Mouse (Mus musculus): Measurements from ENCODE around the gene Fbxo31. TPM values are rescaled to one million over a fixed set of nuclear protein-coding genes. Genes with fewer than 3 reads are reported as not detected.

Gene Fbxo31
- total and polyA plus RNA-seq, 2 experiments from 2014 or later, result 38.2 to 58.3 TPM

DNA sequence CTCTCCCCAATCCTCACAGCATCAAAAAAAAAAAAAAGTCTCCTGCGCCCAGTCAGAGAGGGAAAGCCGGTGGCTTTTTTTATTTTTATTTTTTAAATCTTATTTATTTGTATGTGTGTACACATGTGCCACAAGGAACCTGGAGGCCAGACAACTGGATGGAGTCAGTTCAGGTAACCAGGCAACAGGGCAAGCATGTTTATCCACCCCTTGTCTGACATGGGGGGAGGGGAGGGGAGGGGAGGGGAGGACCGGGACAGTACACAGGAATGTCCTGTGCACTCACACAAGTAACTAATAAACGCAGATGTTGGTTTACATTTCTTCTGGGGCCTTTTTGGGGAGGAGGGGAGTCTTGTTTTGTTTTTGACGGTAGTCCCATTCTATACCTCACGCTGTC, 14.9 kb downstream of the Fbxo31 start:
- peaks cover 23% of the 10 kb centered on the region for H3K36me3 ChIP-seq (ENCODE audit: insufficient read depth)
- DNase-seq (no peak), ATAC-seq (no peak)
- 73% methylated on average over 6 of the region's 6 CpGs for WGBS
- H3K4me1 ChIP-seq (ENCODE audit: insufficient read depth), result no peaks in the 10 kb centered on the region
- no peak overlapping the region for H3K4me3 ChIP-seq (ENCODE audit: low read depth, low read length)
- H3K9ac ChIP-seq, result no peak overlapping the region
- no peaks in the 10 kb centered on the region for H3K9me3 ChIP-seq (ENCODE audit: low read length)
- H3K27ac ChIP-seq (ENCODE audit: low read depth, low read length), result no peak overlapping the region
- H3K4me2 ChIP-seq (ENCODE audit: low read depth), result no peak overlapping the region
- no peak for TF ChIP-seq CTCF (IDR thresholded peaks at IDR 0.05; ENCODE audit: low read depth)
- H3K27me3 ChIP-seq (ENCODE audit: insufficient read depth, low read length), result no peaks in the 10 kb centered on the region

DNA sequence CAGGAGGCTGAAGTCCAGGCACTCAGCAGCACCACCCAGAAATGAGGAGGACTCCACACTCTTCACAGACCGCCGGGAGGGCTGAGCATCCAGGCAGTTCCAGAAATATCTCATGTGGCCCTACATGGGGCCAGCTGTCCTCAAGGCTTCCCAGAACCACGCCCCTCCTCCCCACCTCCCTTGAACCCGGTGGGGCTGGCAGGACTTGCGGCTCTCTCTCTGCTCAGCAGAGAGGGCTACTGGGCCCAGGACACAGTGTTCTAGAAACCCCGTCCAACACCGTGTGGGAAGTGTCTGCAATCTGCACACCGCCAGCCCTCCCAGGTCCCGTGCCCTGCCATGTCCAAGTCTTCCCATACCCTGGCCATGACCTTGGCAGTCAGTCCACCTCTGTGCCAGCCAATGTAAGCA, 15.7 kb downstream of the Fbxo31 start:
- no peak overlapping the region for H3K9ac ChIP-seq
- TF ChIP-seq CTCF (IDR thresholded peaks at IDR 0.05; ENCODE audit: low read depth), result no peak
- no peak overlapping the region for H3K27ac ChIP-seq (ENCODE audit: low read depth, low read length)
- DNase-seq (no peak), ATAC-seq (no peak)
- H3K4me1 ChIP-seq (ENCODE audit: insufficient read depth), result no peaks in the 10 kb centered on the region
- no peaks in the 10 kb centered on the region for H3K9me3 ChIP-seq (ENCODE audit: low read length)
- H3K4me2 ChIP-seq (ENCODE audit: low read depth), result no peak overlapping the region
- WGBS, result 83% methylated on average over 9 of the region's 9 CpGs
- H3K4me3 ChIP-seq (ENCODE audit: low read depth, low read length), result no peak overlapping the region
- peaks cover 30% of the 10 kb centered on the region for H3K36me3 ChIP-seq (ENCODE audit: insufficient read depth)
- H3K27me3 ChIP-seq (ENCODE audit: insufficient read depth, low read length), result no peaks in the 10 kb centered on the region

DNA sequence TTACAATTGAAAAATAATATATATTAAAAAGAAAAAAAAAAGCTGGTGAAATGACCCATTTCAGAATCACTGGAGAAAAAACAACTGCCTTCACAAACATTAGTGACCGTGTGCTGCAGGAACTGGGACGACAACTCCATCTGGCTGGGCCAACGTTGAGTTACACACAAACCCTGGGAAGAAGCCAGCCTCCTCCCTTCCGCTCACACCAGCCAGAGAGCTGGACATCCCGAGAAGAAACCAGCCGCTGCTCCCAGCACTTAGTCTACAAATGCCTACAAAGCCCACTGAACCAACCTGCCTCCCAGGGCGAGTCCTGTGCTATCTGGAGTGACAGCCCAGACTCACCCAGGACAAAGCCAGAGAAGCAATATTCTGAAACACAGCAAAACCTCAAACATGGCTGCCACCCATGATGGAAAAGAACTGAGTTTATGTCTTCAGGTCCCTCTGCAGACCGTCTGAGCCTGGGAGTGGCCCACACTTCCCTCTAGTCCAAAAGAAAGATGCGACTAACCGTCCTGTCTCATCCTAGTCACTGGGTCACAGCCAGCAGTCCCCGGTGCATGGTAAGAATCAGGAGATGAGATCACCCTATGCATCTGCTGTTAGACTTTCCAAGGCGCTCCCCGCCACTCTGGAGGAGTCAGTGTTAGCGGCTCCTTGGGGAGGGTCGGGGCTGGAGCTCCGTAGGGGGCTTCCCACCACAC, 16.8 kb downstream of the Fbxo31 start:
- Histone ChIP-seq H3K4me2 (ENCODE audit: low read depth) (no peak overlapping the region), H3K4me1 (ENCODE audit: insufficient read depth) (no peaks in the 10 kb centered on the region), H3K9ac (no peak overlapping the region), H3K36me3 (ENCODE audit: insufficient read depth) (peaks cover 32% of the 10 kb centered on the region), H3K4me3 (ENCODE audit: low read depth, low read length) (no peak overlapping the region), H3K27ac (ENCODE audit: low read depth, low read length) (no peak overlapping the region), H3K9me3 (ENCODE audit: low read length) (no peaks in the 10 kb centered on the region), H3K27me3 (ENCODE audit: insufficient read depth, low read length) (no peaks in the 10 kb centered on the region)
- no peak for TF ChIP-seq CTCF (IDR thresholded peaks at IDR 0.05; ENCODE audit: low read depth)
- 84% methylated on average over 16 of the region's 16 CpGs for WGBS
- ATAC-seq, result no peak
- no peak for DNase-seq

DNA sequence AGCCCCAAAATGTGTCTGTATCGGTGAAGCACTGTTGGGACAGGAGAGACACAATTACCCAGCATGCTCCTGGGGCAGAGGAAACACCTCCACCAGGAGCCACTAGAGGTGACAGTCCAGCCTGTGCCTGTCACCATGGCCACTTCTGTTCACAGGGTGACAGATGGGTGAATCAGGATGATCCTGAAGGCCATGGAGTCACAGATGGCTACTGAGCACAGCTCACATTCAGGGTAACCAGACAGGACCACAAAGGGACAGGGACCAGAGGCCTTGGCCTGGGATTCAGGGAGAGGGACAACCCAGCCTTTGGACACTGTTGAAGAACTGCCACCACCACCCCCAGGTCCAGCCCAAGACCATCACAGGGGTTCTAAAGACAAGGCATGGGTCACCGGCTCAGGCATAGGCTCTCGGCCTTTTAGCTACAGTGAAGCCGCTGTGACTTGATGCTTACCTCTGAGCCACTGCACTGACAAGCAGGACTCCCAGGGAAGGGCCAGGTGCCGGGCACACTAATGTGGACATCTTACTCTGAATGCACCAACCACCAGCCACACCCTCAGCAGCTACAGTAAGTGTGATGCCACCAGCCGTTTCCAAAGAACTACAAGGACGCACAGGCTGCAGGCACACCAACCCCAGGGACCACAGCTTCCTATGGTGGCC, 18.0 kb downstream of the Fbxo31 start:
- 92% methylated on average over 7 of the region's 7 CpGs for WGBS
- H3K27ac ChIP-seq (ENCODE audit: low read depth, low read length), result no peak overlapping the region
- H3K4me2 ChIP-seq (ENCODE audit: low read depth), result no peak overlapping the region
- H3K9me3 ChIP-seq (ENCODE audit: low read length), result no peaks in the 10 kb centered on the region
- no peak for DNase-seq
- H3K27me3 ChIP-seq (ENCODE audit: insufficient read depth, low read length), result no peaks in the 10 kb centered on the region
- no peak overlapping the region for H3K9ac ChIP-seq
- no peaks in the 10 kb centered on the region for H3K4me1 ChIP-seq (ENCODE audit: insufficient read depth)
- ATAC-seq, result no peak
- peaks cover 32% of the 10 kb centered on the region for H3K36me3 ChIP-seq (ENCODE audit: insufficient read depth)
- H3K4me3 ChIP-seq (ENCODE audit: low read depth, low read length), result no peak overlapping the region
- no peak for TF ChIP-seq CTCF (IDR thresholded peaks at IDR 0.05; ENCODE audit: low read depth)

DNA sequence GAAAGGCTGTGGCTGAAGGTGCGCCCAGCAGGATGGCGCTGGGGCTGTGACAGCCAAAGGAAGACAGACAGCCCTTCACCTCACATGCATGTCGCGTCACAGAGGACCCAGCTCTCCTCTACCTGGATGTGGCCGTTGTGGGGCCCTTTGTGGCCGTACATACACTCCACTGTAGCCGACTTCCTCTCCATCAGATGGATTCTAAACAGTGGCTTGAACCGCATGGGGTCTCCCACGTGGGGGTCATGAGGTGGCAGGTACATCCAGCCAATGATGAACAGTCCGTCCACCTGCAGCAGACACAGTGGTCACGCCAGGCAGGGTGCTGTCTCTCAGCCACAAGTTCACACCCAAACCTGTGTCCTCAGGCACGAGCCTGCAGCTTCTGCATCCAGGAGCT, 18.8 kb downstream of the Fbxo31 start:
- no peak overlapping the region for H3K9ac ChIP-seq
- no peak overlapping the region for H3K4me2 ChIP-seq (ENCODE audit: low read depth)
- no peak overlapping the region for H3K4me3 ChIP-seq (ENCODE audit: low read depth, low read length)
- no peak overlapping the region for H3K27ac ChIP-seq (ENCODE audit: low read depth, low read length)
- no peaks in the 10 kb centered on the region for H3K4me1 ChIP-seq (ENCODE audit: insufficient read depth)
- H3K27me3 ChIP-seq (ENCODE audit: insufficient read depth, low read length), result no peaks in the 10 kb centered on the region
- ATAC-seq, result no peak
- H3K36me3 ChIP-seq (ENCODE audit: insufficient read depth), result peaks cover 31% of the 10 kb centered on the region
- no peak for TF ChIP-seq CTCF (IDR thresholded peaks at IDR 0.05; ENCODE audit: low read depth)
- WGBS, result 95% methylated on average over 12 of the region's 12 CpGs
- no peaks in the 10 kb centered on the region for H3K9me3 ChIP-seq (ENCODE audit: low read length)
- DNase-seq, result no peak

DNA sequence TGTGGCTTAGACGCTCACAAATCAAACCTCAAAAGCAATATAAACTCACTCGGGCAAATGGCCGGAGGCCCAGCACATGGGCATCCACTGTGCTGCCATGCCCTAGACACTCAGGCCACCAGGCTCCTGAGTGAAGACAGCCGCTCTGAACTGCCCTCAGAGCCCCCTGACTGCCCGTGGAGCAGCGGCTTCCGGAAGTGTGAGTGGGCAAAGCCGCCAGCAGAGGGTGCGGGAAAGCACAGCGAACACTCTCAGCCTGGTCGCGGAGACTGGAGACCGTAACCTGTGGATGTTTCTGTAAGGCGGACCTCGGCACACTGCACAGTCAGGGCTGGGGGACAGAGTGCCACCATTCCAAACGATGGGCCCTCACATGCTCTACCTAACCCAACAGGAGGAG, 20.1 kb downstream of the Fbxo31 start:
- Histone ChIP-seq H3K4me2 (ENCODE audit: low read depth) (no peak overlapping the region), H3K36me3 (ENCODE audit: insufficient read depth) (peaks cover 42% of the 10 kb centered on the region), H3K27ac (ENCODE audit: low read depth, low read length) (no peak overlapping the region), H3K4me3 (ENCODE audit: low read depth, low read length) (no peak overlapping the region), H3K9me3 (ENCODE audit: low read length) (no peaks in the 10 kb centered on the region), H3K9ac (no peak overlapping the region), H3K27me3 (ENCODE audit: insufficient read depth, low read length) (no peaks in the 10 kb centered on the region), H3K4me1 (ENCODE audit: insufficient read depth) (no peaks in the 10 kb centered on the region)
- no peak for TF ChIP-seq CTCF (IDR thresholded peaks at IDR 0.05; ENCODE audit: low read depth)
- no peak for DNase-seq
- 91% methylated on average over 16 of the region's 16 CpGs for WGBS
- no peak for ATAC-seq

DNA sequence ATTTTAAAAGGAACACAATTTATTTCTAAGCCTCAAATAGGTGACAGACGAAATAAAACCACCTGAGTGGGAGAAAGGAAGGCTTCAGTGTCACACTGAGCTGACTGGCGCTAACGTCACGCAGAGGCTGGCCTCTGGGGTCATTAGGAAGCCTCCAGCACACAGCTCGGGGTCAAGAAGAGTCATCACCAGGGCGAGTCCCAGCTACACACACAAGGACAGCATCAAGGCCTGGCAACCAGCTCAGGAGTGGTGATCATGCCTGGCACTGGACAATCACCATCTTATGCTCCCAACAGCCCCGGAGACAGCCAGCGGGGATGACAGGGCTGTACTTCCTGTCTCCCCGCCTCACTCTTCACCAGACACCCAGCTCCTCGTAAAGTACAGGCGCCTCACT, 20.9 kb downstream of the Fbxo31 start:
- TF ChIP-seq CTCF (IDR thresholded peaks at IDR 0.05; ENCODE audit: low read depth), result no peak
- H3K4me2 ChIP-seq (ENCODE audit: low read depth), result no peak overlapping the region
- DNase-seq (no peak), ATAC-seq (no peak)
- H3K4me3 ChIP-seq (ENCODE audit: low read depth, low read length), result no peak overlapping the region
- no peaks in the 10 kb centered on the region for H3K9me3 ChIP-seq (ENCODE audit: low read length)
- H3K27me3 ChIP-seq (ENCODE audit: insufficient read depth, low read length), result no peaks in the 10 kb centered on the region
- H3K9ac ChIP-seq, result no peak overlapping the region
- 94% methylated on average over 11 of the region's 11 CpGs for WGBS
- H3K27ac ChIP-seq (ENCODE audit: low read depth, low read length), result no peak overlapping the region
- no peaks in the 10 kb centered on the region for H3K4me1 ChIP-seq (ENCODE audit: insufficient read depth)
- H3K36me3 ChIP-seq (ENCODE audit: insufficient read depth), result peaks cover 49% of the 10 kb centered on the region

All from forebrain, postnatal 0 days (tissue).